Mouse (Mus musculus) gastrocnemius, postnatal 10 days (tissue): ENCODE results near the gene Neurog2. TPM values are rescaled to one million over a fixed set of nuclear protein-coding genes. Genes with fewer than 3 reads are reported as not detected.

Experiments
- DNase-seq: peaks from one replicate; pipeline ENCODE4 v3.0.0; 2021; ENCODE audit warnings: mixed read lengths
- total RNA-seq, 2 experiments: library from RNA; stranded (reverse); gene quantifications; 2 replicates each; pipeline ENCODE4 v1.2.3; 2021

Neurog2 gene
- total RNA-seq, 2 experiments from 2014 or later = not detected

GRCm38 (mm10) chr3:127646156-127646825, 13.4 kb downstream of the Neurog2 start:
- DNase-seq = no peak

GRCm38 (mm10) chr3:127651742-127652653, 19.1 kb downstream of the Neurog2 start:
- DNase-seq = no peak

- no peak for DNase-seq
These were observed 27.8 kb downstream of the Neurog2 start for GRCm38 (mm10) chr3:127660712-127661111.

- DNase-seq = no peak
These were observed 29.0 kb downstream of the Neurog2 start for GRCm38 (mm10) chr3:127661646-127662531.

GRCm38 (mm10) chr3:127679703-127680102, 46.8 kb downstream of the Neurog2 start:
- DNase-seq = no peak

Other genes with a start within 250 kb of the Neurog2 start
- 100 to 1,000 TPM; 136 to 145 TPM for gene Ank2, start 133.8 kb upstream of the Neurog2 start, total RNA-seq
- gene Larp7, start 79.8 kb upstream of the Neurog2 start, total RNA-seq = 10 to 100 TPM; 15.3 to 19.5 TPM
- gene Zgrf1, start 79.6 kb upstream of the Neurog2 start, total RNA-seq = 1 to 10 TPM; 2.4 to 3.5 TPM
- 1 to 10 TPM; 2.0 to 3.1 TPM for gene Alpk1, start 147.4 kb downstream of the Neurog2 start, total RNA-seq
- gene Tifa, start 156.7 kb downstream of the Neurog2 start, total RNA-seq = 1 to 10 TPM; 1.7 to 2.7 TPM
- gene Ap1ar, start 204.4 kb downstream of the Neurog2 start, total RNA-seq = 10 to 100 TPM; 15.5 to 18.7 TPM